In the genomic region with DNA sequence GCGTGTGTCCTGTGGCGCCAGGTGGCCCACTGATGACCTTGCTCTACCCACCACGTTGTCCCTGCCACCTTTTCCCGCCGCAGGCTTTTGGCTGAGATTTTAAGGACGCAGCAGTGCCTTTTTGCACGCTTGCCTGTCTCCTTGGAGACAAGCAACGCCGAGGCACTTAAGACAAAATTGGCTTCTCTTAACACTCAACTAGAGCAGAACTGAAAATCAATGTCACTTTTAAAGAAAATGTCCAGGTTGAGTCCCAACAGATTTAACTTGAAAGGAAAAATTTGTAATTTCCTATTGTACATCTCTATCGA, we compare ENCODE assay signal across 8 mouse cellular contexts. TPM values are rescaled to one million over a fixed set of nuclear protein-coding genes. Genes with fewer than 3 reads are reported as not detected.
DNase-seq lines count a peak whose midpoint lies in the region; ATAC-seq and TF ChIP-seq lines count a peak whose summit lies in the region.

No protein-coding gene starts in this region.

- TF ChIP-seq CTCF in ES-Bruce4 (IDR thresholded peaks at IDR 0.05; ENCODE audit: low read depth, low read length) = no peak

- peak overlapping the region; percentile 58 to 82 for H3K4me3 ChIP-seq in heart, embryonic 14.5 days (ENCODE audit: control insufficient read depth in 1 of 2, insufficient read depth in 1 of 2, low read depth in 1 of 2, low read length in 2 of 2)
- H3K4me3 ChIP-seq in ES-Bruce4 (ENCODE audit: low read depth, low read length) = peak overlapping the region; percentile 95
- H3K4me3 ChIP-seq in forebrain, embryonic 13.5 days = peak overlapping the region; percentile 81
- H3K4me3 ChIP-seq in liver, embryonic 15.5 days (replicated peaks) = peak overlapping the region; percentile 78

- peaks cover 0 to 11% of the 10 kb centered on the region in 2 experiments; a peak in 2 of 4 replicates for H3K4me1 ChIP-seq in heart, embryonic 14.5 days (ENCODE audit: control insufficient read depth in 2 of 2, insufficient read depth in 2 of 2, low read length in 2 of 2)
- H3K4me1 ChIP-seq in ES-Bruce4 (ENCODE audit: control insufficient read depth, insufficient read depth, low read length) = no peaks in the 10 kb centered on the region
- H3K4me1 ChIP-seq in forebrain, embryonic 13.5 days = peaks cover 39% of the 10 kb centered on the region
- H3K4me1 ChIP-seq in liver, embryonic 15.5 days (replicated peaks) = peaks cover 16% of the 10 kb centered on the region

- no peaks in the 10 kb centered on the region for H3K27me3 ChIP-seq in heart, embryonic 14.5 days (ENCODE audit: control insufficient read depth, insufficient read depth, low read length)
- H3K27me3 ChIP-seq in ES-Bruce4 (ENCODE audit: control insufficient read depth, insufficient read depth, low read length, poor library complexity, severe bottlenecking) = no peaks in the 10 kb centered on the region
- no peaks in the 10 kb centered on the region for H3K27me3 ChIP-seq in forebrain, embryonic 13.5 days
- H3K27me3 ChIP-seq in liver, embryonic 15.5 days = no peaks in the 10 kb centered on the region

- H3K4me2 ChIP-seq in heart, embryonic 14.5 days (ENCODE audit: low read length) = peak overlapping the region; percentile 83
- H3K4me2 ChIP-seq in forebrain, embryonic 13.5 days = peak overlapping the region; percentile 93
- peak overlapping the region; percentile 92 for H3K4me2 ChIP-seq in liver, embryonic 15.5 days

- TF ChIP-seq POLR2A in ES-Bruce4 (IDR thresholded peaks at IDR 0.05; ENCODE audit: insufficient read depth, low read length) = no peak

- TF ChIP-seq EP300 in ES-Bruce4 (IDR thresholded peaks at IDR 0.05; ENCODE audit: insufficient read depth, low read depth, low read length) = no peak

- DNase-seq in heart, adult 11 months = no peak
- no peak for DNase-seq in urinary bladder, adult 2 months (ENCODE audit: low spot score)
- no peak for DNase-seq in left cerebral cortex, postnatal 36 days (ENCODE audit: low spot score in 2 of 2)
- DNase-seq in gastrocnemius, postnatal 36 days = no peak

- no peaks in the 10 kb centered on the region for H3K36me3 ChIP-seq in heart, embryonic 14.5 days (ENCODE audit: control insufficient read depth, insufficient read depth, low read length)
- no peaks in the 10 kb centered on the region for H3K36me3 ChIP-seq in ES-Bruce4 (ENCODE audit: control insufficient read depth, insufficient read depth, low read length, poor library complexity, severe bottlenecking)
- peaks cover 7% of the 10 kb centered on the region for H3K36me3 ChIP-seq in forebrain, embryonic 13.5 days (ENCODE audit: poor library complexity, severe bottlenecking)
- no peaks in the 10 kb centered on the region for H3K36me3 ChIP-seq in liver, embryonic 15.5 days (replicated peaks)

- H3K9me3 ChIP-seq in heart, embryonic 14.5 days (ENCODE audit: control insufficient read depth, low read length) = no peaks in the 10 kb centered on the region
- H3K9me3 ChIP-seq in ES-Bruce4 (replicated peaks; ENCODE audit: control insufficient read depth, insufficient read depth, low read length, poor library complexity, severe bottlenecking) = no peaks in the 10 kb centered on the region
- H3K9me3 ChIP-seq in forebrain, embryonic 13.5 days (replicated peaks) = no peaks in the 10 kb centered on the region
- no peaks in the 10 kb centered on the region for H3K9me3 ChIP-seq in liver, embryonic 15.5 days (replicated peaks)

- 2% methylated on average over 10 of the region's 10 CpGs for WGBS in heart, embryonic 14.5 days
- 4% methylated on average over 10 of the region's 10 CpGs for WGBS in forebrain, embryonic 13.5 days
- WGBS in liver, embryonic 15.5 days (ENCODE audit: insufficient replicate concordance) = 2% methylated on average over 10 of the region's 10 CpGs

- ATAC-seq in heart, embryonic 14.5 days (ENCODE audit: insufficient number of reproducible peaks, insufficient read depth, low FRiP score, low read depth) = no peak
- ATAC-seq in forebrain, embryonic 13.5 days = no peak
- ATAC-seq in liver, embryonic 15.5 days (ENCODE audit: insufficient read depth) = no peak

- peak overlapping the region; percentile 77 for H3K9ac ChIP-seq in heart, embryonic 14.5 days (ENCODE audit: low read length)
- peak overlapping the region; percentile 80 for H3K9ac ChIP-seq in ES-Bruce4 (ENCODE audit: low read depth, poor library complexity, severe bottlenecking)
- peak overlapping the region; percentile 90 for H3K9ac ChIP-seq in forebrain, embryonic 13.5 days
- peak overlapping the region; percentile 66 for H3K9ac ChIP-seq in liver, embryonic 15.5 days

- H3K27ac ChIP-seq in heart, embryonic 14.5 days (replicated peaks in 1 of 2; ENCODE audit: control insufficient read depth in 1 of 2, insufficient read depth in 1 of 2, low read depth in 2 of 2, low read length in 2 of 2) = peak overlapping the region in 1 of 2 experiments; percentile 86; a peak in 3 of 4 replicates
- no peak overlapping the region for H3K27ac ChIP-seq in ES-Bruce4 (ENCODE audit: insufficient read depth, low read length)
- peak overlapping the region; percentile 80 for H3K27ac ChIP-seq in forebrain, embryonic 13.5 days
- H3K27ac ChIP-seq in liver, embryonic 15.5 days (replicated peaks) = peak overlapping the region; percentile 68; the same call in 1 of the 2 replicates

- intact Hi-C loops in left cerebral cortex, postnatal 36 days (cut with DNase I) = loop anchor here (5.0 to 10.0 kb wide), 6 partner anchors 125 to 535 kb away; no protein-coding TSS in a partner anchor
- intact Hi-C loops in gastrocnemius, postnatal 36 days (cut with DNase I) = no loop called here

RNA-seq across cellular contexts. Expression of a gene that starts 0.5 kb away (rescaled TPM):
- 13.1 and 15.0 TPM in 2 replicates for polyA plus RNA-seq in heart, embryonic 14.5 days (2014; fragmentation: Nextera tagmentation; extraction: Ambion mirVana)
- polyA plus RNA-seq in ES-Bruce4 (2011; ENCODE audit: insufficient read depth, insufficient read length, low read depth, missing spikeins) = 33.5 and 39.5 TPM in 2 replicates
- polyA plus RNA-seq in forebrain, embryonic 13.5 days (2015; fragmentation: Nextera tagmentation; extraction: Ambion mirVana) = 29.6 and 30.8 TPM in 2 replicates
- polyA plus RNA-seq in liver, embryonic 15.5 days (2015; fragmentation: Nextera tagmentation; extraction: Ambion mirVana) = 5.4 and 5.8 TPM in 2 replicates
- polyA plus RNA-seq in urinary bladder, adult 2 months (2012; rRNA removed) = 11.0 and 14.1 TPM in 2 replicates
- 10 to 100 TPM; 27.7 to 30.5 TPM for total RNA-seq in left cerebral cortex, postnatal 36 days (2021)
- 10 to 100 TPM; 10.4 to 11.7 TPM for total RNA-seq in gastrocnemius, postnatal 36 days (2021)
